Mouse (Mus musculus) testis, adult 2 months (tissue): ENCODE results near the gene Helb.

ENCODE experiments used
- CTCF ChIP-seq: fragments of 200-500 bp; IDR thresholded peaks from 2 replicates; pipeline ENCODE4 v1.5.1; 2012; ENCODE audit warnings: low read depth, mild to moderate bottlenecking, inconsistent platforms, low read length, moderate library complexity; ENCODE audit not compliant: control insufficient read depth, insufficient read depth, insufficient replicate concordance
- POLR2A ChIP-seq: fragments of 200-500 bp; IDR thresholded peaks from 2 replicates; pipeline ENCODE4 v1.6.1; 2012; ENCODE audit warnings: low read depth, mild to moderate bottlenecking, inconsistent platforms, low read length, moderate library complexity; ENCODE audit not compliant: control insufficient read depth

GRCm38 (mm10) chr10:120153911-120154310 is 41.1 kb upstream of the Helb start:
- TF ChIP-seq CTCF, result no peak
- no peak for TF ChIP-seq POLR2A
